Mouse (Mus musculus): Measurements from ENCODE around the gene Fto.

The Fto gene

DNA sequence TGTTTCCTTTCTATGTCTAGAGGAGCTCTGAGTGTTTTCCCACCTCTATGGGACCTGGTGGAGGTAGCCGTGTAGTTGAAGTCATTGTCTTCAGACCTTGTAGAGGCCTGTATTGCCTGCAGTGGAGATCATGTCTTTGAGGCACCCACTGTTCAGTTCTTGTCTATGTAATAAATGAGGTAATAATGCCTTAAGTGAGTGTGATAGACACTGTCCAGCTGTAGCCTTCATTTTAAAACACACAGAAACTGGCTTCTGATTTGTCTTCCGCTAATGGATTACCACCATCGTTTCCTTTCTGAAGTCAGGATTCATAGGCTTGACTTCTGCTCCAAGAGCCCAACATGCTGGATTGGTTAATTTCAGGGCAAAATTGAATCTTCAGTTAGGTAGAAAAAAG lies 154.1 kb downstream of the Fto start:
- peak; percentile 72 for DNase-seq

GRCm38 (mm10) chr8:91467881-91468534 lies 154.7 kb downstream of the Fto start:
- DNase-seq = no peak

- no peak for DNase-seq
These were observed 156.1 kb downstream of the Fto start for GRCm38 (mm10) chr8:91469441-91469840.

DNA sequence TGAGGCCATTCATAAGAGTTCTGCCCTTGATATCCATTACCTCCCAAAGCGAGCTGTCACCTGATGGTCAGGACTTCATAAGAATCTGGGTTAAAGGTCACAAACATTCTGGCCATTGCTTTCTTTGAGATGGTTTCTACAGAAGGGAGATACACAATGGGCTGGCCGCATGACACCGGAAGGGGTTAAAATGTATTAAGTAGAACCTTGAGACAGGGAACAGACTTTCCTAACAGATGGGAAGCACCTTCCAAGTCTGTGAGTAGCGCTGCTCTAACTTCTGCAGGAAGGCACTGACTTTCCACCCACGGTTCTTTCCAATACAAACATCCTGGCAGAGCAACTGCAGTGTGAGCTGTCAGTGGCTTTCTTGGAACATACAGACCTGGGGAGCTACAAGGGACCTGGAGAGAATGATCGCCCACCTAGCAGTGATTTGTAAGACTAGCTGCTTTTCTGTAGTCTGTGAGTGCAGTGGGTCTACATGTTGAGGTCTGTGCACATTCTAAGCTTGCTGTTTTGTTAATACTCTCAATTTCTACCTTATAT lies 161.5 kb downstream of the Fto start:
- no peak for DNase-seq

GRCm38 (mm10) chr8:91476988-91477387 lies 163.7 kb downstream of the Fto start:
- no peak for DNase-seq

DNA sequence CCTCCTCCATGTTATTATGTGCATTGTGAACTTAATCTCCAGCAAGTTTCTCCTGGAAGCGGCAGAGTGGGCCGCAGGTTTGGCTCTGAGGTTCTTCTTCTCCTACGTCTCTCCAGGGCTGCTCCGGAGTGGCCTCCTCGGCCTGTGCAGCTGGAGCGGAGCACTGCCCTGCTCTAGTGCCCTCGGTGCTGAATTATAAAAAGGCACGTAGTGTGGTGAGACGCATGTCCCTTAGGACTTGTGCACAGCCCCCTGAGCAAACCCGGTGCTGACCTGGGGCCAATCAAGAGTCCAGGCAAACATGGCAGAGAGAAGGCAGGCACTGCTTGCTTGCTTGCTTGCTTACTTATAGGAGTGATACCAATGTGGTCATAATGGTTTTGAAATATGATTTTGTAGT lies 164.1 kb downstream of the Fto start:
- no peak for DNase-seq

DNA sequence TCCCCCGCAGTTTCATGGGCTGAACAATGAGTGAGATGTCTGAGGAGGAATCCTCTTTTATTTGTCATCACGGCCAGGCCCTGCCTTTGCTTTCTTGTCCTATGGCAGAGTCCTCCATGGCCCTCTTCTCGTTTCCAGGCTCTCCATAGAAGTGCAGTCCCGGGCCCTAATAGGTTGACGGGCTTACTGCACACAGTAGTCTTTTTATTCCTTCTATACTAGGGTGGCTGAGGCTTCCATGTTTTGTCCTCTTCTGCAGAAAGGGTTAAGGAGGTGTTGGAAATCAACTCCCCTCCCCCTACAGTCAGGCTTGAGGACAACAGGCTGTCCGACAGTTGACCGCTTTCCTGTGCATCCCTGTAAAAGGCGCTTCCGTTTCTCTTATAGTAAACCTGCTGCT lies 169.2 kb downstream of the Fto start:
- DNase-seq = no peak

DNA sequence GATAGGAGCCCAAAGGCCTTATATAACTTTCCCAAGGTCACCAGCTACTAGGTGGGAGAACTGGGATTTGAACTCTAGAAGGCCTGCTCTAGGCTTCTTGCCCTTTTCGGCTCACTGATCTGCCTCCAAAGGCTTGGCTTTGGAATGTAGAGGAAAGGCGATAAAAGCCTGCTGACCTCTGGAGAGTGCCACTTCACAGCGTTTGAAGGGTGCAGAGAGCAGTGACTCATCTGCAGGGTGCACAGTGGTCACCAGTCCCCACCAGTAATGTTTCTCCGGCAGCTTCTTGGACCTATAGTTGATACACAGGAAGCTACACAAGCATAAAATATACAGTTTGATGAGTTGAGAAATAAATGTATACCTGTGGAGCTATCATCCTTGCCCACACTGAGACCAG lies 173.1 kb downstream of the Fto start:
- no peak for DNase-seq

GRCm38 (mm10) chr8:91487456-91487855 lies 174.1 kb downstream of the Fto start:
- no peak for DNase-seq

GRCm38 (mm10) chr8:91488086-91488783 lies 174.9 kb downstream of the Fto start:
- DNase-seq = peak; percentile 82

- DNase-seq = no peak
These were observed 175.6 kb downstream of the Fto start for GRCm38 (mm10) chr8:91488784-91489450.

GRCm38 (mm10) chr8:91490065-91490464 lies 176.7 kb downstream of the Fto start:
- DNase-seq = no peak

- peak; percentile 63 for DNase-seq
These were observed 180.0 kb downstream of the Fto start for GRCm38 (mm10) chr8:91493373-91493772.

GRCm38 (mm10) chr8:91494501-91495259 lies 181.4 kb downstream of the Fto start:
- DNase-seq = no peak

DNA sequence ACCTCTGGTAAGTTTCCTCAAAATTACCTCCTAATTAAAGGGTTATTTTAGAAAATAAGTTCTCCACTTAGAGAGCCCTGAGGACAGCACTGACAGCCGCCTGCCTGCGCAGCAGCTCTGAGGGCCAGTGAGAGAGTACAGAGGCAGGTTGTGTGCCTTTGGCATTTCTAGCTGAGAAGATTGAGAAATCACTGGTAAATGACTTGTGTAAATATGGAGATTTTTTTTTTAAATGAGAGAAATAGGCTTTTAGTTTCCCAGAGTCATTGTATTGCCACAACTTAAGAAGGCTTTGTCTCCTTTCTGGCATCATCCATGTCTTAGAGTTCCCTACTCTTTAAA lies 181.9 kb downstream of the Fto start:
- no peak for DNase-seq

GRCm38 (mm10) chr8:91496000-91496399 lies 182.7 kb downstream of the Fto start:
- no peak for DNase-seq

DNA sequence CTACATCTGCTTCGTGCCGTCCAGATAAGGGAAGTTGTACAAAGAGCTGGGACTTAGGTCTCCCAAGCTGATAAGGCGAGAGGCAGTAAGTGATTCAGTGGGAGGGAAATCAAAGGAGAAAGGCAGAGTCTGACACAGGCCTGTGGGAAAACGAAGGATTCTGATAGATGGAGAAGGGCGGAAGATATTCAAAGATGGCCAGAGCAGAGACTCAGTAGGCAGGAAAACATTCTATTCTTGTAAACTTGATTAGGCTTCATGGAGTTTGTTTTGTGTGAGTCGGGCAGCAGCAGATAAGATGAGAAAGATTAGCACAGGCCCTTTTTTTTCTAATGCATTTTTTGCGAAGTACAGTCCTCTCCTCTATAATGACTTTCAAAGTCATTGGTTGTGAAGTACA lies 183.6 kb downstream of the Fto start:
- no peak for DNase-seq

GRCm38 (mm10) chr8:91498611-91499010 lies 185.3 kb downstream of the Fto start:
- DNase-seq = no peak

- DNase-seq = no peak
These were observed 186.0 kb downstream of the Fto start for GRCm38 (mm10) chr8:91499303-91499702.

- DNase-seq = no peak
These were observed 188.8 kb downstream of the Fto start for GRCm38 (mm10) chr8:91501960-91502600.

- no peak for DNase-seq
These were observed 189.5 kb downstream of the Fto start for GRCm38 (mm10) chr8:91502791-91503190.

- no peak for DNase-seq
These were observed 191.0 kb downstream of the Fto start for GRCm38 (mm10) chr8:91504360-91504759.

DNA sequence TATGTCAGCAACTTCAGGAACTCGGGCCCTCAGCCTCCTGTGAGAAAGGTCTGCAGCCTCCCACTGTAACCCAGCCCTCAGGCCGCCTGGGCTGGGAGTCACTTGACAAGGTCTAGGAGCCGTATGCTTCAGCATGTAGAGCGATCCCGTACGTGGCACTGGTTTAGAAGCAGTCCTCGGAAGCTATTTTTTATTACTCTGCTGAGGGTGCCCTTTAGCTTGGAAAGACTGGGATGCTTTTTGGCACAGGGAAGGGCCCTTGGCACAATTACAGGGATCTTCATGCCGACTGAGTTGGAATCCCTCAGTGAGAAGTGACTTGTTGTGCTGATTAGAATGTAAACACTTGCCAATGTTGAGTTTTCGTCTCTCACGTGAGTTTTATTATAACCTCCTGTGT lies 191.6 kb downstream of the Fto start:
- peak; percentile 68 for DNase-seq

Measured in lung, postnatal 10 days (tissue).